Mouse (Mus musculus): ENCODE results near the gene Gm5901. TPM values are rescaled to one million over a fixed set of nuclear protein-coding genes. Genes with fewer than 3 reads are reported as not detected.

The Gm5901 gene
- polyA plus RNA-seq (2015; fragmentation: Illumina TruSeq; extraction: RNeasy Lipid Tissue Mini Kit (QIAGEN cat#74804); ENCODE audit: insufficient read depth, low read depth, low replicate concordance): not detected

DNA sequence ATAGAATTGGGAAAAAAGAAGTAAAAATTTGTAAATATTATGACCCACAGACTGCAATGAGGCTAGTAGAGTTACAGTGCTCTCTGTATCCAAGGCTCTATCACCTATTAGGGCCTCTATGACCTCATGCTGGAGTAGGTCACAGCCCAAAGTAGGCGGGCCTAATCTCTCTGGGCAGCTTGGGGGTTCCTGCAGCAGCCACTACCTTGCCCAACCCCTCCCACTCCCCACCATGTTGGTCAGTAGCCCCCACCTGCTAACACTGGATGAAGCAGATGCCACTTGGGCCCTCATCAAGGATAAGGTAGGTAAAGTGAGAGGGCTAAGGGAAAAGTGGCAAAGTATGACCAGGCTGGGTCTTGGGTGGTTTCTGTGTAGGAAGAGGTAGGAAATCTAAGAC lies at the start of gene Gm5901:
TSS of gene Gm5901 (plus strand) at position 173 of the 400 bp plus-strand sequence.

DNA sequence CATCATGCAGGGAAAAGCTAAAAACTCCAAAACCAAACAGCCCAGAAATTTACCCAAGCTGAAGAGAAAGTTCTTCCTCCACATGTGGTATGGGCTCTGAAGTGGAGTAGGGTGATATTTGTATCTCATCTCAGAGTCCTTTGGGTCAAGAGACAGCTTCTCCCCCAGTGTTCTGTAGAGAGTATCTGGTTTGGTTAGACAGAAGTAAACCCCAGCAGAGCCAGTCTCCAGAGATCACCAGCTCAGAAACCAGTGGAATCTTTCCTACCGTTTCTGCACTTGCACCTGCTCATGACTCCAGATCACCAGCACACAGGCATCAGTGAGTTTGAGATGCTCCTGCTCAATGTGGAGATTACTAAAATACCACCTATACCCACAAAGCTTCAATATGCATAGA lies 40.8 kb upstream of the Gm5901 start, which contains the start of gene Olfr690:
TSS of gene Olfr690 (minus strand) at position 101 of the 400 bp plus-strand sequence.

DNA sequence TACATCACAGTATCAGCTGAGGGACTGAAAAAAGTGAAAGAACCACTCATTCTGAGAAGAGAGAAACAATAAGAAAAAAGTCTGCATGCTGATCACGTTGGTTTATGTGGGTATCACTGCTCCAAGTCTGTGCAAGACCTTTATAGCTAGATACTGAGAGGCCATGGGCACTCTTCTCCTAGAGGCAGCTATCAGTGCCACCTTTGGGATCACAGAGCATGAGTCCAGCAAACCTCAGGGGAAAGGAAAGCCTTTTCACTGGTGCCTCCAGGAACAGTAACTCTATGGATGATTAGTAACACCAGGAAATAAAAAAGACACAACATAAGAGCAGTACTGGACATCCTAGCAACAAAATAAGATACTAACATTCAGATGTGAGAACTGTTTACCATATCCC lies 32.7 kb upstream of the Gm5901 start, which contains the start of gene Olfr691:
TSS of gene Olfr691 (minus strand) at position 101 of the 400 bp plus-strand sequence.

DNA sequence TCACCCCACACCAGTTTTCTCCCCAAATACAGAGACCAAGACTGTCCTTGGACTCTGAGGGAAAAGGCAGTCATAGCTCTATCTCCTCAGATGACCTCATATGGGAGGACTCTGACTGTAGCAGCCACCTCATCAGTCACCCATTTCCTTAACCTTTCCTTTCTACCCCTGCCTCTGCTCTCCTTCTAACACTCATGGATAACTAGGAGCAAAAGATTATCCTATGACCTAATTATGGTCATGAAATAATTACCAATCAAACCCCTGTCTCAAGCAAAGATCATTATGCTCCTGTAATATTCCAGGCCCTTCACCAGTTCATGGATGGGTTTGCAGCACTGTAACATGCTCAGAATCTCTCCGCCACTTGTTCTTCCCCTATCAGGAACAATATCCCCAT lies 6.9 kb upstream of the Gm5901 start, which contains the start of gene Olfr692:
TSS of gene Olfr692 (plus strand) at position 301 of the 400 bp plus-strand sequence.

DNA sequence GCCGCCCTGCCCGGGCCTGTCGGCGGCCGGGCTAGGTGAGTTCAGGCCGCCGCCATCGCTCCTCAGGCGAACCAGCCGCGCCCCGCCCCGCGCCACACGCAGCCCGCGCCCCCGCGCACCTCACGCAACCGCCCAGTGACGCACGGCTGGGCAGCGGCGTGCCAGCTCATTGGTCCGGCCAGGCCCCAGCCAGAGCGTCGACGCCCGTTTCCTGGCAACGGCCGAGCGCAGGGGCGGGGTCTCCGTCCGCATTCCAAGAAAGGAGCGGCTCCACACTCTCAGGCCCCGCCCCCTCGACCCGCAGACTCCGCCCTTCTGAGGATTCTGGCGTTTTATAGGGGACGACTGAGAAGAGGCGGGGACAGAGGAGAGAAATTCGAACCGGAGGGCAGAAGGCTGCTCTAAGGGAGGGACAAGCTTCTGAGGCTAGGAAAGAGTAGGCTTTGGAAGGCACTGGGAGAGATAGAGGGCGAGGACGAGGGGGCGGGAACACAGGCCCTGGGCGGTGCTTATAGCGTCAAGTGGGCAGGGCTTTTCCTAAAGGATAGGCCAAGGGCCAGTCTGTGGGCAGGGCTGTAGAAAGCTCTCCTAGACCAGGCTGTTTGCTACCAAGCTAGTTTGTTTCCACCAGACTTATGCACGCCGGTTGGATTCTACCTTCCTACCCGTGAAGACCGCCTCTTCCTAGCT lies 25.2 kb downstream of the Gm5901 start, which contains the start of gene Fam160a2:
TSS of gene Fam160a2 (minus strand) at position 120 of the 690 bp plus-strand sequence.

DNA sequence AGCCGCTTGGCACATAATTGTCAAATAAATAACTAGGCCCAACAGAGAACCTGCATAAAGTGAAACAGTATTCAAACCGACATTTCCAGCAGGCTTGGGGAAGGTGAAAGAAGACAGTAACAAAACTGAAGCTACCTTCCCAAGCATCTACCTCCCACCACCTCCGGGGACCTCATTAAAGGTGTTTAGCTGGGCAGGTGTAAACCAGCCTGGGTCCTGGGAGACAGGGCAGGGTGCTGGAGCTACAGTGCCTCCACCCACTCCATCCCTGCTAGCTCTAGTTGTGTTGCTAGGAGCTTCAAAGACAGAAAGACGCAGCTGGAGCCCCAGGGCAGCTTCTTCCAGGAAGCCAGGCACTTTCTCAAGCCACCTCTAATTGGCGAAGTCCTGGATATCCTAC lies 29.4 kb downstream of the Gm5901 start, which contains the start of gene Cnga4:
TSS of gene Cnga4 (plus strand) at position 301 of the 400 bp plus-strand sequence.

DNA sequence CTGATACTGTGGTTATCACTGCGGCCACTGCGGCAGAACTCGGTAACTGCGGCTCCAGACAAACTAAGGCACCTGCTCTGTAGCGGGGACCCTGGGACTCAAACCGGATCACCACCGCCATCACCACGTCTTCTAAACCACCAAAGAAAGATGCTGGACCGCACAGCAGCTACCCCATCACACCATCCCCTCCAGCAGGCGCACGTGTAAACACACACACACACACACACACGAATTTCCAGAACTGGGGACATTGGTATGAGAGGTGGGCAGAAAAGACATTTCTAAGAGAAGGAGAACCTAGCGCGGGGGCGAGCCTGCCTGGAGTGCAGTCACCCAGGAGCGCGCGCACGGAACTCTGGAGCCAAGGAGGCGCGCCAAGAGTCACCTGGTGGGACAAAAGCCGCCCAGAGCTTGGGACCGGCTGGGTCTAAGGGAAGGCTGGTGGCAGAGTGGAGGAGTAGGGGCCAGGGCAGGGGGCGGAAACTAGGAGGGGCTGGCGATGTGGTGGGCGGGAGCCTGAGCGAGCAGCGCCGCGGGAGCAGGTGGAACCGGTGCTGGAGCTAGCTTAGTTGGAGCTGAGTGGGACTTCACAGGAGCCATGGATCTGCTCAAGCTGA lies 50.7 kb downstream of the Gm5901 start, which contains the start of gene Cckbr:
TSS of gene Cckbr (plus strand) at position 308 of the 620 bp plus-strand sequence.

Other genes with a start within 250 kb of the Gm5901 start
- not detected for gene Olfr683, start 228.0 kb upstream of the Gm5901 start, polyA plus RNA-seq (2015; fragmentation: Illumina TruSeq; extraction: RNeasy Lipid Tissue Mini Kit (QIAGEN cat#74804); ENCODE audit: insufficient read depth, low read depth, low replicate concordance)
- gene Olfr684, start 211.4 kb upstream of the Gm5901 start, polyA plus RNA-seq (2015; fragmentation: Illumina TruSeq; extraction: RNeasy Lipid Tissue Mini Kit (QIAGEN cat#74804); ENCODE audit: insufficient read depth, low read depth, low replicate concordance): not detected
- gene Olfr685, start 189.0 kb upstream of the Gm5901 start, polyA plus RNA-seq (2015; fragmentation: Illumina TruSeq; extraction: RNeasy Lipid Tissue Mini Kit (QIAGEN cat#74804); ENCODE audit: insufficient read depth, low read depth, low replicate concordance): not detected
- not detected for gene Olfr686, start 167.6 kb upstream of the Gm5901 start, polyA plus RNA-seq (2015; fragmentation: Illumina TruSeq; extraction: RNeasy Lipid Tissue Mini Kit (QIAGEN cat#74804); ENCODE audit: insufficient read depth, low read depth, low replicate concordance)
- gene Olfr688, start 86.9 kb upstream of the Gm5901 start, polyA plus RNA-seq (2015; fragmentation: Illumina TruSeq; extraction: RNeasy Lipid Tissue Mini Kit (QIAGEN cat#74804); ENCODE audit: insufficient read depth, low read depth, low replicate concordance): not detected
- not detected for gene Olfr689, start 63.9 kb upstream of the Gm5901 start, polyA plus RNA-seq (2015; fragmentation: Illumina TruSeq; extraction: RNeasy Lipid Tissue Mini Kit (QIAGEN cat#74804); ENCODE audit: insufficient read depth, low read depth, low replicate concordance)
- gene Olfr690, start 40.9 kb upstream of the Gm5901 start, polyA plus RNA-seq (2015; fragmentation: Illumina TruSeq; extraction: RNeasy Lipid Tissue Mini Kit (QIAGEN cat#74804); ENCODE audit: insufficient read depth, low read depth, low replicate concordance): not detected
- gene Olfr691, start 32.8 kb upstream of the Gm5901 start, polyA plus RNA-seq (2015; fragmentation: Illumina TruSeq; extraction: RNeasy Lipid Tissue Mini Kit (QIAGEN cat#74804); ENCODE audit: insufficient read depth, low read depth, low replicate concordance): not detected
- gene Olfr692, start 6.8 kb upstream of the Gm5901 start, polyA plus RNA-seq (2015; fragmentation: Illumina TruSeq; extraction: RNeasy Lipid Tissue Mini Kit (QIAGEN cat#74804); ENCODE audit: insufficient read depth, low read depth, low replicate concordance): not detected
- gene Fam160a2, start 25.0 kb downstream of the Gm5901 start, polyA plus RNA-seq (2015; fragmentation: Illumina TruSeq; extraction: RNeasy Lipid Tissue Mini Kit (QIAGEN cat#74804); ENCODE audit: insufficient read depth, low read depth, low replicate concordance): 18.0 TPM
- gene Cnga4, start 29.5 kb downstream of the Gm5901 start, polyA plus RNA-seq (2015; fragmentation: Illumina TruSeq; extraction: RNeasy Lipid Tissue Mini Kit (QIAGEN cat#74804); ENCODE audit: insufficient read depth, low read depth, low replicate concordance): not detected
- not detected for gene Cckbr, start 50.7 kb downstream of the Gm5901 start, polyA plus RNA-seq (2015; fragmentation: Illumina TruSeq; extraction: RNeasy Lipid Tissue Mini Kit (QIAGEN cat#74804); ENCODE audit: insufficient read depth, low read depth, low replicate concordance)
- gene Cavin3, start 107.3 kb downstream of the Gm5901 start, polyA plus RNA-seq (2015; fragmentation: Illumina TruSeq; extraction: RNeasy Lipid Tissue Mini Kit (QIAGEN cat#74804); ENCODE audit: insufficient read depth, low read depth, low replicate concordance): 18.3 TPM
- 10.9 TPM for gene Smpd1, start 179.3 kb downstream of the Gm5901 start, polyA plus RNA-seq (2015; fragmentation: Illumina TruSeq; extraction: RNeasy Lipid Tissue Mini Kit (QIAGEN cat#74804); ENCODE audit: insufficient read depth, low read depth, low replicate concordance)
- 3.9 TPM for gene Apbb1, start 206.6 kb downstream of the Gm5901 start, polyA plus RNA-seq (2015; fragmentation: Illumina TruSeq; extraction: RNeasy Lipid Tissue Mini Kit (QIAGEN cat#74804); ENCODE audit: insufficient read depth, low read depth, low replicate concordance)
- not detected for gene Hpx, start 225.1 kb downstream of the Gm5901 start, polyA plus RNA-seq (2015; fragmentation: Illumina TruSeq; extraction: RNeasy Lipid Tissue Mini Kit (QIAGEN cat#74804); ENCODE audit: insufficient read depth, low read depth, low replicate concordance)

Measured in pancreas, adult 10 weeks (tissue).